Mouse (Mus musculus): ENCODE results near the gene Ccdc162. TPM values are rescaled to one million over a fixed set of nuclear protein-coding genes. Genes with fewer than 3 reads are reported as not detected.
A peak's percentile ranks its signal among the peaks of the same experiment; 100 is the strongest.

The Ccdc162 gene
- polyA plus RNA-seq, 1 experiment: 4.3 TPM

DNA sequence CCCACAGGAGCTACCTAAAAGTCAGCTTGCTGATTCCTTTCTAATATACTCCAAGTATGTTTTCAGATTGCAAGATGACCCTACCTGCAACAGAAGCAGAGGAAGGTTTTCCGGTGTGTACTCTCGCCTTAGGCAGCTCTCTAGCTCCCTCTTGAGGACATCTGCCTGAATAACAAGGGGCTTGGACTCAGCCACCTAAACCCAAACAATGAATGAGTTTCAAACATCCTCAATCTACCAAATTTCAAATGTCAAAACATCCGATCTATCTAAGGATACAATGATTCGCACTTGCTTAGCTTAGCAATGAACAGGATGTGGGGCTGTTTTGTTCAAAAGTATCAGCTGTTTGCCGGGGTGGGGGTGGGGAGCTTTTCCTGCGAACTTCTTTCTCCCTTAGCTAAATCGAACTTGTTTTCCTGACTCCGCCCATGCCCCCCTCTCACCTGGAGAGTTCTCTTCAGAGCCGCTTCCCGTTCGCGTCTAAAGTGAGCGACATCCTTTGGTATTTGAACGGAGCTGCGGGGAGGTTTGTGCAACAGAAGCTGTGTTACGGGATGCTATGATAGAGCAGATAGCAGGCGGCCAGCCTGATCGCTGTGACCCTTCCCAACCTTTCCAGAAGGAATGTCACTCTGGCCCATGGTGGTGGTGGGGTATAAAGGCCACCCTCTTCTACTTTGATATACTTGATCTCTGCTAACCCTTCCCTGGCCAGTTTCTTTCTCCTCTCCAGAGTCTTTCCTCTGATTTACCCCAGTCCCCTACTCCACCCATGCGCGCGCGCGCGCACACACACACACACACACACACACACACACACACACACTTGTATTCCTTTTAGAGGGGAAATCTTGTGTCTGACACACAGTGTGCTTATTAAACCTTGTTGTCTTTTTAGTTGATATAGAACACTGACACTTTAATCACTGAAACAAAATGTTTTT, 26.2 kb downstream of the Ccdc162 start:
- 22% methylated on average over 24 of the region's 24 CpGs for WGBS
- Histone ChIP-seq H3K4me3 (replicated peaks; ENCODE audit: control insufficient read depth, low read depth, low read length) (no peak overlapping the region), H3K27ac (ENCODE audit: control insufficient read depth, insufficient read depth, low read depth, low read length, poor library complexity) (no peak overlapping the region), H3K4me1 (ENCODE audit: control insufficient read depth, insufficient read depth, low read length) (no peaks in the 10 kb centered on the region)
- peak; percentile 82 for TF ChIP-seq CTCF (IDR thresholded peaks at IDR 0.05; ENCODE audit: control insufficient read depth, insufficient read depth, low read length)
- no peak for TF ChIP-seq POLR2A (IDR thresholded peaks at IDR 0.05; ENCODE audit: borderline replicate concordance, control insufficient read depth, low read depth, low read length)

DNA sequence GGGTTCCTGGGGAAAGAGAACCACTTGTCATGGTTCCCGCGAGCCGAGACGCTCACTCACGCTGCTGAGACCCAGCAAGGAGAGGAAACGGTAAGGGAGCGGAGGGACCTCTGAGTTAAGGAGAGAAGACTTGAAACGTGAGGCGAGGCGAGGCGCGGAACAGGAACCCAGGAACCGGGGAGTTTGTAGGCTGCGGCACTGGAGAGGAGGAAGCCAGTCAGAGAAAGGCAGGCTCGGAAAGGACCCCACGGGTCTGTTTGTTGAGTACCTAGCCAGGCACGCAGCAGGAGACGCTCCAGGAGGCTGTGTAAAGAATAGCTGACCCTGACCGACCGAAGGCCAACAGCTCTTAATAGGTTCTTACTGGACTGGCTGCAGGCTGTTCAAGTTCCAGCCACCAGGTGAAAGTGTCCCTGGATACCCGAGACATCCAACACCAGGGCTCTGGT, 31.9 kb downstream of the Ccdc162 start:
- Histone ChIP-seq H3K4me3 (replicated peaks; ENCODE audit: control insufficient read depth, low read depth, low read length) (no peak overlapping the region), H3K4me1 (ENCODE audit: control insufficient read depth, insufficient read depth, low read length) (no peaks in the 10 kb centered on the region)
- 2% methylated on average over 21 of the region's 21 CpGs for WGBS

DNA sequence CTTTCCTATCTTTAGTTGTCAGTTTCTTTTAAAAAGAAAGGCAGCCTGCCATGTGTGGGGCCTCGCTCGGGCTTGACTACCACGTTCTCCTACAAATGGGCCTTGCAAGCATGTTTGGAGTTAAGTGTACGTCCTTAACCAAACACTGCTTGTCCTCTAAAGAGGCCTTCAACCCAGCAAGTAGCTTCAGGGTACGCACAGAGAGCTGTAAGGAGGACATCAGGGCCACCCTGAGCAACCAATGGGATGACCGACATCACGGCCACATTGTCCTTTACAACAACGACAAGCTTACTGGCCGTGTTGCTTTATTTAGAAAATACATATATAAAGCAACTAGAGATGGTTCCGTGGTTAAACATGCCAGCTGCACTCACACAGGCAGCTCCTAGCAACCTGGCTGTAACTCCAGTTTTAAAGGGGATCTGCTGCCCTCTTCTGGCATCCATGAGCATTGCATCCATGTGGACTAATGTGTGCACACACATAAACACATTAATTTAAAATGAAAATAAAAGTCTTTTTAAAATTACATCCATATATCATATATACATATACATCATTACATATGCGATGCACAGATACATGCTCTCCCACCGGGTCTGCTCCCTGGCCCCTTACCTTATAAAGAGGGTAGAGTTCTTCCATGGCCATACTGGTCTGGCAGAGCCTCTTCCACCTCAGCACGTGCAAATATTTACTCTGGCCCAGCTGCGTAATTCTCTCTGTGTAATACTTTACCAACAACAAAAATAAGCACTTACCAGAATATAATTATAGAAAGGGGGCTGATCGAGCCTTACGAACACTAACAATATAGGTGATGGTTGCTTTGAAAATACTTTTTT, 33.7 kb downstream of the Ccdc162 start:
- WGBS: 45% methylated on average over 16 of the region's 16 CpGs
- Histone ChIP-seq H3K4me1 (ENCODE audit: control insufficient read depth, insufficient read depth, low read length) (no peaks in the 10 kb centered on the region), H3K4me3 (replicated peaks; ENCODE audit: control insufficient read depth, low read depth, low read length) (no peak overlapping the region), H3K27ac (ENCODE audit: control insufficient read depth, insufficient read depth, low read depth, low read length, poor library complexity) (no peak overlapping the region)
- no peak for TF ChIP-seq POLR2A (IDR thresholded peaks at IDR 0.05; ENCODE audit: borderline replicate concordance, control insufficient read depth, low read depth, low read length)
- TF ChIP-seq CTCF (IDR thresholded peaks at IDR 0.05; ENCODE audit: control insufficient read depth, insufficient read depth, low read length): peak; percentile 74

More for the DNA sequence above, 31.9 kb downstream of the Ccdc162 start:
- no peak for TF ChIP-seq CTCF (IDR thresholded peaks at IDR 0.05; ENCODE audit: control insufficient read depth, insufficient read depth, low read length)
- TF ChIP-seq POLR2A (IDR thresholded peaks at IDR 0.05; ENCODE audit: borderline replicate concordance, control insufficient read depth, low read depth, low read length): no peak
- H3K27ac ChIP-seq (ENCODE audit: control insufficient read depth, insufficient read depth, low read depth, low read length, poor library complexity): no peak overlapping the region

DNA sequence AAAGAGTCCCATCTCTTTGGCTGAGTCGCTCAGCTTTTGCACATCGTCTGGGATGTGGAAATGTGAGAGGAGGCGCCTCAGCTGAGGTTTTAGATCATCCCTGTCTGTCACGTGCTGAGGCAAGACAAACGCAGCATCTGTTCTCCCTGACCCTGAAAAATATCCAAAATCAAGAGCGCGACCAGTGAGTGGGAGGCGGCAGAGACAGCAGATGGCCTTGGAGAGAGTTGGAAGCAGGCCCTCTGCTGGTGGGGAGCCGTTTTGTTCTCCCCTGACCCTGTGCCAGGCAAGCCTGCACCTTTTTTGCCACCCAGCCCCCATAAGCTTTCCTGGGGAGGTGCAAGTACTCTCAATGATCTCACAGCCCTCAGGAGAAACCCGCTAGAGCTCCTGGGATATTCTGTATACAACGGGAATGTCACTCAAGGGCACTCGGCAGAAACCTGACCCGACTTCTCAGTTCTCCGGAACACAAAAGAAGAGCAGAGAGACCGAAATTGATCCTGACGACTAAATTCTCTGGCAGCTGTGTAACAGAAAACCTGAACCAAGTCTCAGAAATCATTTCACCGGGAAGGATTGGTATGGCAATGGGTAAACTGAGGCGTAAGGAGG, 37.6 kb downstream of the Ccdc162 start:
- H3K4me3 ChIP-seq (replicated peaks; ENCODE audit: control insufficient read depth, low read depth, low read length): no peak overlapping the region
- no peak overlapping the region for H3K27ac ChIP-seq (ENCODE audit: control insufficient read depth, insufficient read depth, low read depth, low read length, poor library complexity)
- no peak for TF ChIP-seq POLR2A (IDR thresholded peaks at IDR 0.05; ENCODE audit: borderline replicate concordance, control insufficient read depth, low read depth, low read length)
- TF ChIP-seq CTCF (IDR thresholded peaks at IDR 0.05; ENCODE audit: control insufficient read depth, insufficient read depth, low read length): peak; percentile 76
- H3K4me1 ChIP-seq (ENCODE audit: control insufficient read depth, insufficient read depth, low read length): no peaks in the 10 kb centered on the region
- WGBS: 40% methylated on average over 18 of the region's 18 CpGs

DNA sequence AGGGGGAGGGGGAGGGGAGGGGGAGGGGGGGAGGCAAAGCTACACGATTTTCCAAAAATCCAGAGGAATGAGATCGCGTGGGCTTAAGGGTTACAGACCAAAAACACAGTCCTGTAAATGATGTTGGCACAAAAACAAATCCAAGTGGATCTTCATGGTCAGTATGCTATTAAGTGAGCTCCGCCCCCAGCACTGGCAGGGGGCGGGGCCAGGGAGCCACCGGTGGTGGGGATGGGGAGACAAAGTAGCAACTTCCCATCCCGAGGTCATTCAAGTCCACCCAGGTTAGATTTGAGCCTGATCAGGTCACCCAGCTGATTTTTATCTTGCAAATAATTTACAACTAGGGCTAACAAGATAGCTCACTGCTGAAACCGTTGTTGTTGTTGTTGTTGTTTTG, 39.0 kb downstream of the Ccdc162 start:
- TF ChIP-seq CTCF (IDR thresholded peaks at IDR 0.05; ENCODE audit: control insufficient read depth, insufficient read depth, low read length) (no peak), POLR2A (IDR thresholded peaks at IDR 0.05; ENCODE audit: borderline replicate concordance, control insufficient read depth, low read depth, low read length) (no peak)
- WGBS: 55% methylated on average over 8 of the region's 8 CpGs
- H3K27ac ChIP-seq (ENCODE audit: control insufficient read depth, insufficient read depth, low read depth, low read length, poor library complexity): no peak overlapping the region
- no peaks in the 10 kb centered on the region for H3K4me1 ChIP-seq (ENCODE audit: control insufficient read depth, insufficient read depth, low read length)
- H3K4me3 ChIP-seq (replicated peaks; ENCODE audit: control insufficient read depth, low read depth, low read length): no peak overlapping the region

DNA sequence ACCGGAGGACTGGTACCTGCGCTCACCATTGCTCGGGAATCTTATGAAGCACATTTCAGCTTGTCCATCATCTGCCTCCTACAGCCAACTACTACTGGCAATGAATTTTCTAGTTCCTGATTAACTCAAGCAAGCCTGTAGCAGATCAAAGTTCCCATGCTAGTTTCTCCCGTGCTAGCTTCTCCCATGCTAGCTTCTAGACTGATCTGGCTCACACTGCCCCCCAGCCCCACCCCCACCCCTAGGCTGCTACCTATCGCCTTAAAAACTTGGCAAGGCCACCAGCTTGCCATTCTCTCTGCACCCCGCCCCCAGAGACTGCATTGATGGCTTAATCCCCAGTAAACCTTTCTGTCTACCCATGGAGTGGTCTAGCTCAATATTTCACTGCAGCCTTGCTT, 39.8 kb downstream of the Ccdc162 start:
- Histone ChIP-seq H3K4me1 (ENCODE audit: control insufficient read depth, insufficient read depth, low read length) (no peaks in the 10 kb centered on the region), H3K4me3 (replicated peaks; ENCODE audit: control insufficient read depth, low read depth, low read length) (no peak overlapping the region), H3K27ac (ENCODE audit: control insufficient read depth, insufficient read depth, low read depth, low read length, poor library complexity) (no peak overlapping the region)
- WGBS: 86% methylated on average over 6 of the region's 6 CpGs
- TF ChIP-seq CTCF (IDR thresholded peaks at IDR 0.05; ENCODE audit: control insufficient read depth, insufficient read depth, low read length): no peak
- no peak for TF ChIP-seq POLR2A (IDR thresholded peaks at IDR 0.05; ENCODE audit: borderline replicate concordance, control insufficient read depth, low read depth, low read length)

DNA sequence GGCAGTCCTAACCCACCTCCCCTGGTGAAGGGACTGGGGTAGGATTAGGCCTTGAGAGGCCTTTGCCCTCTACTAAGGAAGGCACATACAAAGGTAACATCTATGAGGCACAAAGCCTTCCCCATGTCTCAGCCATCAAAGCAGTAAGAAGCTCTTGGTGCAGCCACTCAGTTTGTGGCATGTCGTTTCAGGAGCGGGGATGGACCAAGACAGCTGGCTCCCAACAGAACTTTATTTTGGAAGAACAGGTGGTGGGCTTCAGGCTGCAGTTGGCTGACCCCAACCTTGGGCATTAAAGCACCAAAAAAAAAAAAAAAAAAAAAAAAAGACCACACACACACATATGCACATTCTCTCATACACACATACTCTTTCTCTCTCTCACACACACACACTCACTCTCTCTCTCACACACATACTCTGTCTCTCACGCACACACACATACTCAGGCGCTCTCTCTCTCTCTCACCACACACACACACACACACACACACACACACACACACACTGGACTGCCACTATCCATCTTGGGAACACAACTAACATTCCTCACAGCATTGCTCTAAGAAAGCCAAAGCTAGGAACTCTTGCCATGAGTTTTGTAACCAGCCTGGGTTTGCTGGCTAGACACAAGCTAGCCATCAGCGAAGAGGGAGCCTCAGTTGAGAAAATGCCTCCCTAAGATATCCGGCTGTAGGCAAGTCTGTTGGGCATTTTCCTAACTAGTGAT, 40.4 kb downstream of the Ccdc162 start:
- Histone ChIP-seq H3K27ac (ENCODE audit: control insufficient read depth, insufficient read depth, low read depth, low read length, poor library complexity) (no peak overlapping the region), H3K4me3 (replicated peaks; ENCODE audit: control insufficient read depth, low read depth, low read length) (no peak overlapping the region), H3K4me1 (ENCODE audit: control insufficient read depth, insufficient read depth, low read length) (no peaks in the 10 kb centered on the region)
- 83% methylated on average over 6 of the region's 6 CpGs for WGBS
- TF ChIP-seq POLR2A (IDR thresholded peaks at IDR 0.05; ENCODE audit: borderline replicate concordance, control insufficient read depth, low read depth, low read length) (no peak), CTCF (IDR thresholded peaks at IDR 0.05; ENCODE audit: control insufficient read depth, insufficient read depth, low read length) (no peak)
